Mouse (Mus musculus) forebrain, embryonic 15.5 days (tissue): ENCODE results near the gene Nr5a1. TPM values are rescaled to one million over a fixed set of nuclear protein-coding genes. Genes with fewer than 3 reads are reported as not detected.

Experiments
- ATAC-seq: fragments of 200-750 bp; cut with Nextera tagmentation; replicated peaks from 2 replicates; pipeline ENCODE4 v1.8.0; 2017; ENCODE audit warnings: mild to moderate bottlenecking, moderate TSS enrichment, moderate library complexity
- H3K27ac ChIP-seq: fragments of 300-500 bp; sonication (generic); replicated peaks from 2 replicates; pipeline ENCODE4 v1.5.1; 2015; ENCODE audit warnings: mild to moderate bottlenecking, inconsistent platforms
- H3K27me3 ChIP-seq: fragments of 300-500 bp; sonication (generic); 2 replicates; pipeline ENCODE4 v1.6.1; 2015; ENCODE audit warnings: inconsistent platforms
- H3K36me3 ChIP-seq: fragments of 300-500 bp; sonication (generic); 2 replicates; pipeline ENCODE4 v1.6.1; 2015; ENCODE audit warnings: mild to moderate bottlenecking, inconsistent platforms
- H3K4me1 ChIP-seq: fragments of 300-500 bp; sonication (generic); 2 replicates; pipeline ENCODE4 v1.6.1; 2015; ENCODE audit warnings: inconsistent platforms
- H3K4me2 ChIP-seq: fragments of 300-500 bp; sonication (generic); replicated peaks from 2 replicates; pipeline ENCODE4 v1.6.1; 2015; ENCODE audit warnings: mild to moderate bottlenecking, inconsistent platforms
- H3K4me3 ChIP-seq: fragments of 300-500 bp; sonication (generic); 2 replicates; pipeline ENCODE4 v1.5.1; 2015; ENCODE audit warnings: mild to moderate bottlenecking, inconsistent platforms
- H3K9ac ChIP-seq: fragments of 300-500 bp; sonication (generic); replicated peaks from 2 replicates; pipeline ENCODE4 v1.6.1; 2015; ENCODE audit warnings: mild to moderate bottlenecking, inconsistent platforms
- H3K9me3 ChIP-seq: fragments of 300-500 bp; sonication (generic); 2 replicates; pipeline ENCODE4 v1.6.1; 2016; ENCODE audit warnings: inconsistent platforms
- WGBS: fragments of 180-500 bp; shearing (Covaris S2); methylation state at CpG from one replicate; pipeline ENCODE4 v1.1.7; 2015; ENCODE audit warnings: mixed read lengths; 5-methylcytosine and 5-hydroxymethylcytosine counted together
- polyA plus RNA-seq: library from polyadenylated mRNA; unstranded; fragments of >200 nt; fragmentation: Nextera tagmentation; extraction: Ambion mirVana; gene quantifications from 2 replicates; pipeline ENCODE4 v1.2.1, GENCODE M21; 2015

Nr5a1 gene
- 0.32 and 2.3 TPM in 2 replicates for polyA plus RNA-seq

GRCm38 (mm10) chr2:38714324-38714723 is at the start of gene Nr5a1:
Nr5a1 (minus strand) TSS chr2:38714542.
- peaks cover 21% of the 10 kb centered on the region for H3K4me1 ChIP-seq
- 90% methylated on average over 13 of the region's 13 CpGs for WGBS
- H3K4me3 ChIP-seq, result no peak within 1 kb of the TSS
- no peaks in the 10 kb centered on the region for H3K36me3 ChIP-seq
- no peak within 1 kb of the TSS for H3K27ac ChIP-seq
- no peaks in the 10 kb centered on the region for H3K9me3 ChIP-seq
- H3K4me2 ChIP-seq, result no peak within 1 kb of the TSS
- H3K27me3 ChIP-seq, result peaks cover 40% of the 10 kb centered on the region
- ATAC-seq, result no peak
- H3K9ac ChIP-seq, result no peak within 1 kb of the TSS

- Histone ChIP-seq H3K4me1 (no peaks in the 10 kb centered on the region), H3K27ac (no peak overlapping the region), H3K9ac (no peak overlapping the region), H3K27me3 (no peaks in the 10 kb centered on the region), H3K36me3 (no peaks in the 10 kb centered on the region; the same call in 1 of the 2 replicates), H3K4me2 (no peak overlapping the region), H3K4me3 (no peak overlapping the region), H3K9me3 (no peaks in the 10 kb centered on the region)
- ATAC-seq, result peak; percentile 35; the same call in 1 of the 2 replicates
- WGBS, result 88% methylated on average over 3 of the region's 3 CpGs
Measured at GRCm38 (mm10) chr2:38739847-38740246, 25.5 kb upstream of the Nr5a1 start.

GRCm38 (mm10) chr2:38739410-38739809 is 25.1 kb upstream of the Nr5a1 start:
- Histone ChIP-seq H3K4me2 (no peak overlapping the region), H3K4me1 (no peaks in the 10 kb centered on the region), H3K9me3 (no peaks in the 10 kb centered on the region), H3K36me3 (no peaks in the 10 kb centered on the region; the same call in 1 of the 2 replicates), H3K27me3 (no peaks in the 10 kb centered on the region), H3K4me3 (no peak overlapping the region), H3K27ac (no peak overlapping the region), H3K9ac (0 out of 2 replicates have a peak overlapping the region, but pooled peaks have one; percentile 19)
- 9% methylated on average over 7 of the region's 7 CpGs for WGBS
- peak; percentile 82 for ATAC-seq

- no peaks in the 10 kb centered on the region for H3K9me3 ChIP-seq
- ATAC-seq, result no peak
- H3K4me2 ChIP-seq, result no peak overlapping the region
- no peaks in the 10 kb centered on the region for H3K27me3 ChIP-seq
- H3K4me1 ChIP-seq, result no peaks in the 10 kb centered on the region
- H3K36me3 ChIP-seq, result no peaks in the 10 kb centered on the region; the same call in 1 of the 2 replicates
- H3K9ac ChIP-seq, result no peak overlapping the region
- 70% methylated on average over 14 of the region's 14 CpGs for WGBS
- H3K27ac ChIP-seq, result no peak overlapping the region
- no peak overlapping the region for H3K4me3 ChIP-seq
Measured at GRCm38 (mm10) chr2:38738601-38739301, 24.4 kb upstream of the Nr5a1 start.

GRCm38 (mm10) chr2:38735740-38736139 is 21.4 kb upstream of the Nr5a1 start:
- H3K4me1 ChIP-seq, result no peaks in the 10 kb centered on the region
- H3K9me3 ChIP-seq, result no peaks in the 10 kb centered on the region
- no peaks in the 10 kb centered on the region for H3K36me3 ChIP-seq
- no peaks in the 10 kb centered on the region for H3K27me3 ChIP-seq
- no peak overlapping the region for H3K4me3 ChIP-seq
- ATAC-seq, result no peak
- no peak overlapping the region for H3K27ac ChIP-seq
- H3K4me2 ChIP-seq, result no peak overlapping the region
- no peak overlapping the region for H3K9ac ChIP-seq

GRCm38 (mm10) chr2:38734721-38735120 is 20.4 kb upstream of the Nr5a1 start:
- Histone ChIP-seq H3K27ac (no peak overlapping the region), H3K27me3 (no peaks in the 10 kb centered on the region), H3K4me3 (no peak overlapping the region), H3K4me1 (no peaks in the 10 kb centered on the region), H3K36me3 (no peaks in the 10 kb centered on the region), H3K9ac (no peak overlapping the region), H3K4me2 (no peak overlapping the region), H3K9me3 (no peaks in the 10 kb centered on the region)
- 62% methylated on average over 5 of the region's 5 CpGs for WGBS
- no peak for ATAC-seq

- Histone ChIP-seq H3K36me3 (no peaks in the 10 kb centered on the region), H3K4me2 (no peak overlapping the region), H3K27ac (no peak overlapping the region), H3K9ac (no peak overlapping the region), H3K27me3 (no peaks in the 10 kb centered on the region), H3K9me3 (no peaks in the 10 kb centered on the region), H3K4me1 (no peaks in the 10 kb centered on the region), H3K4me3 (no peak overlapping the region)
- 90% methylated on average over 6 of the region's 6 CpGs for WGBS
- ATAC-seq, result no peak
Measured at GRCm38 (mm10) chr2:38730331-38730827, 16.0 kb upstream of the Nr5a1 start.

- H3K9ac ChIP-seq, result no peak overlapping the region
- no peak for ATAC-seq
- no peaks in the 10 kb centered on the region for H3K4me1 ChIP-seq
- H3K4me3 ChIP-seq, result no peak overlapping the region
- H3K36me3 ChIP-seq, result no peaks in the 10 kb centered on the region
- no peaks in the 10 kb centered on the region for H3K9me3 ChIP-seq
- no peak overlapping the region for H3K27ac ChIP-seq
- H3K4me2 ChIP-seq, result no peak overlapping the region
- 23% methylated on average over 3 of the region's 3 CpGs for WGBS
- no peaks in the 10 kb centered on the region for H3K27me3 ChIP-seq
Measured at GRCm38 (mm10) chr2:38725427-38725826, 11.1 kb upstream of the Nr5a1 start.

- ATAC-seq, result no peak
- Histone ChIP-seq H3K27me3 (no peaks in the 10 kb centered on the region), H3K36me3 (no peaks in the 10 kb centered on the region), H3K9ac (no peak overlapping the region), H3K9me3 (no peaks in the 10 kb centered on the region), H3K4me1 (no peaks in the 10 kb centered on the region), H3K4me3 (no peak overlapping the region), H3K27ac (no peak overlapping the region), H3K4me2 (no peak overlapping the region)
- WGBS, result 82% methylated on average over 4 of the region's 4 CpGs
Measured at GRCm38 (mm10) chr2:38723378-38723777, 9.0 kb upstream of the Nr5a1 start.

GRCm38 (mm10) chr2:38722076-38722475 is 7.7 kb upstream of the Nr5a1 start:
- no peak overlapping the region for H3K4me2 ChIP-seq

GRCm38 (mm10) chr2:38720661-38721060 is 6.3 kb upstream of the Nr5a1 start:
- H3K4me1 ChIP-seq, result no peaks in the 10 kb centered on the region
- no peaks in the 10 kb centered on the region for H3K36me3 ChIP-seq
- H3K9me3 ChIP-seq, result no peaks in the 10 kb centered on the region
- no peak overlapping the region for H3K9ac ChIP-seq
- 40% methylated on average over 2 of the region's 2 CpGs for WGBS
- H3K4me3 ChIP-seq, result no peak overlapping the region
- ATAC-seq, result no peak
- H3K4me2 ChIP-seq, result no peak overlapping the region
- no peak overlapping the region for H3K27ac ChIP-seq
- no peaks in the 10 kb centered on the region for H3K27me3 ChIP-seq

More at GRCm38 (mm10) chr2:38722076-38722475, 7.7 kb upstream of the Nr5a1 start:
- 26% methylated on average over 4 of the region's 4 CpGs for WGBS
- H3K4me1 ChIP-seq, result no peaks in the 10 kb centered on the region
- no peaks in the 10 kb centered on the region for H3K36me3 ChIP-seq
- H3K9me3 ChIP-seq, result no peaks in the 10 kb centered on the region
- ATAC-seq, result no peak
- no peak overlapping the region for H3K27ac ChIP-seq
- H3K9ac ChIP-seq, result no peak overlapping the region
- no peaks in the 10 kb centered on the region for H3K27me3 ChIP-seq
- H3K4me3 ChIP-seq, result no peak overlapping the region

GRCm38 (mm10) chr2:38719354-38719753 is 5.0 kb upstream of the Nr5a1 start:
- no peak for ATAC-seq
- no peak overlapping the region for H3K4me2 ChIP-seq
- H3K27ac ChIP-seq, result no peak overlapping the region
- no peaks in the 10 kb centered on the region for H3K9me3 ChIP-seq
- no peaks in the 10 kb centered on the region for H3K4me1 ChIP-seq
- no peak overlapping the region for H3K4me3 ChIP-seq
- 85% methylated on average over 6 of the region's 6 CpGs for whole genome bisulfite sequencing
- peaks cover under 1% of the 10 kb centered on the region; the same call in 1 of the 2 replicates for H3K27me3 ChIP-seq
- no peaks in the 10 kb centered on the region for H3K36me3 ChIP-seq
- no peak overlapping the region for H3K9ac ChIP-seq

GRCm38 (mm10) chr2:38718676-38719075 is 4.3 kb upstream of the Nr5a1 start:
- Histone ChIP-seq H3K4me3 (no peak overlapping the region), H3K9ac (no peak overlapping the region), H3K9me3 (no peaks in the 10 kb centered on the region), H3K4me1 (no peaks in the 10 kb centered on the region), H3K4me2 (no peak overlapping the region), H3K27me3 (peaks cover 7% of the 10 kb centered on the region; the same call in 1 of the 2 replicates), H3K36me3 (no peaks in the 10 kb centered on the region), H3K27ac (no peak overlapping the region)
- 75% methylated on average over 8 of the region's 8 CpGs for WGBS
- no peak for ATAC-seq
